Mouse (Mus musculus): ENCODE measurements around the gene Gm16867.
"Not testable (repeated sequence)": the region's sequence is repeated elsewhere in the genome, so short reads cannot be mapped to it uniquely, and the experiment has no call there.

The Gm16867 gene

DNA sequence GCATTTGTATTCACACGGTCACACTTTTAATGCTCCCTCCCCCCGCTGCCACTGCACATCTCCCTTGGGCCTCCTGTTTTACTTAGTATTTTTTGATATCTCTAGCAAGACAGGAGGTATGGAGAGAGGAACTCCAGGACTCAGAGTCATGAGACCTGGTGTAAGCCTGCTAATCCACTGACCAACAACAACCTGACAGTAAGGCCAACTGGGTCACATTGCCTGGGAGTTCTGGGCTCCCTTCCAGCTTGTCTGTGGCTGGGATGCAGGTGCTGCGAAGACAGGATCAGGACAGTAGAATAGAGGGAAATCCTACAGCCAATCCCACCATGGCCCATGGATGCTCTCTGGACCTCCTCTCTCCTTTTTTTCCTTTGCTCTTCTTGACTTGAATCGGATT is 38.7 kb downstream of the Gm16867 start:
- DNase-seq: not testable (repeated sequence)

DNA sequence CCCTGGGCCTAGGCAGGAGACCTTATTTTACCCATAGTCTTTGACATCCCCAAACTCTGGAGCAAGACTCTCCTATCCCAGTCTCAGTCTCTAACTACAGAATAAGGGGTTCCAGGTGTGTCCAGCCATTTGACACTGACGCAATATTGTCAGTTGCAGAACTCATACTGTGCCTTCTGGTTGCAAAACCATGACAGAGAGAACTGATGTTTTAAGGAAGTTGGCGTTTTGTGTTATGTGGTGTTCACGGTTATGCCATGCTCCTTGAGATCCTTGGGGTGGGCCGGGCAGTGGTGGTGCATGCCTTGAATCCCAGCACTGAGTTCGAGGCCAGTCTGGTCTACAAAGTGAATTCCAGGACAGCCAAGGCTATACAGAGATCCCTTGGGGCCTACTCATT is 45.5 kb downstream of the Gm16867 start:
- not testable (repeated sequence) for DNase-seq

DNA sequence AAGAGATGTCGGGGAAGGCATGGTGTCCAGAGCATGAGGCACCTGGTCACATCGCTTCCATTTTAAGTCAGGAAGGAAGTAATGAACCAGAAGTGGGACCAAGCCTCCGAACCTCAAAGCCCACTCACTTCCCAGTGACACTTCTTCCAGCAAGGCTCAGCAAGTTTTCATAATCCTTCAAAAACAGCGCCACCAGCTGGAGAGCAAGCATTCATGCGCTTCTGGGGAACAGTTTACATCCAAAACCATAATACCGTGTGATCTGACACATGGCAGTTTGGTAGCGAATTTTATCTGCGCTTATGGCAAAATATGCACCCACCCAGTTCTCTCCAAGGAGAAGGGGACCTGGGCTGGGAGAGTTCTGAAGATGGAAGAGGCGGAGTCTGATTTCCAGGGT is 48.5 kb downstream of the Gm16867 start:
- not testable (repeated sequence) for DNase-seq

DNA sequence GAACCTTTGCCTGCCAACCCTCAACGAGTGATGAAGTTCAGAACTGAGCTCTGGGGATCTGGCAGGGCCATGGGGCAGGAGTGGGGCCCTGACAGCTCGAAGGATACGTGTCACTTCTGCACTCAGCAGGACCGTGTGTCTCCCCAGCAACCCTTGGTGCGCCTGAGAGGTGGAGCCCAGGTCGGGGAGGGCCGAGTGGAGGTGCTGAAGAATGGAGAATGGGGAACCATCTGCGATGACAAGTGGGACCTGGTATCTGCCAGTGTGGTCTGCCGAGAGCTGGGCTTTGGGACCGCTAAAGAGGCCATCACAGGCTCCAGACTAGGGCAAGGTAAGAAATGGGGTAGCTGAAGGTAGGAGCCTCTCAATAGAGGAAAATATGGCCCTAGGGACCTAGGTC is 54.3 kb downstream of the Gm16867 start:
- DNase-seq: not testable (repeated sequence)

DNA sequence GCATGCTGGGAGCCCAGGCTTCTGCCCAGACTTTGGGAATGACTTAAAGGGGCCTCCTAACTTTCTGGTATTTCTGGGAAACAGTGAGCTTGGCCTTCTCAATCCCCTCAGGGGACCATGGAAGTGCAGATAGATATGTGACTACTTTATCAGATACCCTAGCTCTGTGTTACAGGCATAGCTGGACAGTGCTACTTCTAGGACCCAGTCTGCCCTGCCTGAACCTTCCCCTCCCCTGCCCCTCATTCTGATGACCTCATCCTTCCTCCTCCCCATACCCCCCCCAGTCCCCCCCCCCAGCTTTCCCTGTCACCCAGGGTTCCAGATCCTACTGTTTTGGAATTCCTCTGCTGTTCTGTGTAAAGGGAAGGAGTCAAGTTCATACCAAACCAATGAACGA is 56.2 kb downstream of the Gm16867 start:
- DNase-seq: not testable (repeated sequence)

DNA sequence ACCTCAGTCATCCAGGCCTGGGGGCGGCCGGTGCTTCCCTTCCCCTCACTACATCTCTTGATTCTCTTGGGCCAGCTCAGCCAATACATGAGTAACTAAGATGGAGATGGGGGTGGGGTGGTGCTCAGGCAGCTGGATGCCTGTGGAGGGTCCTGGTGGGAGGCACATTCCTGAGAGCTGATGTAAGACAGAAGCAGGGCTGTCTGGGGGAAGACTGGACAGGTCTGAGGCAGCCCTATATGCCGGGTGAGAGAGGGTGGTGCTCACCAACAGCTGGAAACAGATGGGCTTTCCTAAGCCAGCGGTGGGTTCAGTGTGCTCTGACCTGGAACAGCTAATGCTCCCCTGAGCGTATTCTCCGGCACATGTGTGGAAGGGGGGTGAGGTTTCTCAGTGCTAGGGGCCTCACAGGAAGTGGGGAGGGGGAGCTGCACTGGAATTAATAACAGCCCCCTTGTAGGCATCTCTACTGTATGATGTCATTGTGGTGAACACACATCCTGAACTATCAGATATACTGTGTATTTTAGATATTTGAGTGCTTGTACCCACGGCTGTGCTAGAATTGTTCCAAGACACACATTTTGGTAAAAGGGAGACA is 60.0 kb downstream of the Gm16867 start:
- not testable (repeated sequence) for DNase-seq

DNA sequence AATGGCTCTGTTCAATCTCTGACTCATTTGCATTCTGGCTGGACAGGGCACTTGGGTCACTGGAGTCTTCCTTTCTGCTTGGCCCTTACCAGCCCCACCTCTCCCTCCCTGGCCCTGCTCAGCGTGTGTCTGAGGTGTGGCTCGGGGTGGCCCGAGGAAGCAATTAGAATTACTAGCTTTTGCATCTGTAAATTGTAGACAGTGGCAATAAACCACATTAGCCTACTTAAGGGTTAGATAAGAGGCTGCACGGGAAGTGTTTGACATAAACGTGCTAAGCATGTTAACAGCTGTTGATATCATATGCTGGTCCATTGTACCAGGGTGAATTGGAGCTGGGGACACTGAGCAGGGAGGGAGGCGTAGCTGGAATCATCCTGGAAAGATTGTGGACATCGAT is 62.2 kb downstream of the Gm16867 start:
- not testable (repeated sequence) for DNase-seq

DNA sequence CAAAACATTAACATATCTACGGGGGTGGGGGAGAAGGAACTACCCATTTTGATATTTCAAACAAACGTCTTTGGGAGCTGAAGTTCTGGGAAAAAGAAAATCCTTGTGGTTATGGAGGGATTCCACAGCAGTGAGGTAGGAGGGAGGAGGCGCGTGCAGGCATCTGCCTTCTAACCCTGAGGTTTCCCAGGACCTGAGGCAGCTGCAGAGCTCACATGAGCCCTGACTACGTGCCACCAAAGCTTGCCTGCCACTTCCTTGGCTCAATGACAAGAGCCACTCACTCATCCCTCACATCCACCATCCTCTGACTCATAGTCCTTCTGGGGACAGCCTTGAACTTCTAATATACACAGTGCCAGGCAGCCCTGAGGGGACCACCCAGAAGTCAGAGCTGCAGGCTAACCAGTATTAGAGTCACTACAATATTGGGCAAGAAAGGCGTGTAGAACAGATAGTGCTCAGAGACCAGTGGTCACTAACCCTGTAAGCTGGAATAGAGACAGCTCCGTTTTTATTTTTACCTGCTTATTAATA is 64.4 kb downstream of the Gm16867 start:
- DNase-seq: not testable (repeated sequence)

DNA sequence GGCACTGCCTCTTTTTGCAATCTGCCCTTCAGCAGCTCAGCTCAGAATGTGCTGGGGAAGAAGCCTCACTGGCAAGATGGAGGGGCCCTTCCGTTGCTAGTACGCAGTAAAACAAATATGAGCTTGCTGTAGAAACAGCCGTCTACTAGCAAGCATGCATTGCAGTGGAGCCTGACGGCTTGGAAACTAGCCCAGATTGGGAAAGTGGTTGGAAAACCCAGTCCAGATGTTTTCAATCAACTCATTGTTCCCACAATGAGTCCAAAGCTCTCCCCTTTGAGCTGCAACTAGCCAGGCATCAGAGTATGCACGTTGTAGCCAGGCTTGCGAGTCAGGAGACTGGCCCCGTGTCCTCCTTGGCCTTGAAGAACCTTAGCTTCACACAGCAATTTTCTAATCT is 82.2 kb downstream of the Gm16867 start:
- DNase-seq: not testable (repeated sequence)

DNA sequence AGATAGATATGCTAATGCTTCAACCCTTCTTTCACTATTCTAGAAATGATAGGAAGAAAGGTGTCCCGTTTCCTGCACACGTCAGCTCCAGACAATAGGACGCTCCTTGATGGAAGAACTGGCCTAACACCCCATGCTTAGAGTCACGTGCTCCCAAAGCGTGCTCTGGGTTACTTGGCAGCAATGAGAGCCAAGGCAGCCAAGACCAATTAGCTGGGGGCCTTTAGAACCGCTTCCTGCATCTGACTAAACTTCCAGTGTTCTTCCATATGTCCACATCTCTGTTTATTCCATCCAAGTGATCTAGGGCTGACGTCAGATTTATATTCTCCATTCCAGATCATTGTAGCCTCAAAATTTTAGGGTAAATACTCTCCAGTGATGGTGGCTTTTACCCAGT is 85.6 kb downstream of the Gm16867 start:
- DNase-seq: not testable (repeated sequence)
